Mouse (Mus musculus): ENCODE data around the gene Uvrag. TPM values are rescaled to one million over a fixed set of nuclear protein-coding genes. Genes with fewer than 3 reads are reported as not detected.

Uvrag gene
- total and polyA plus RNA-seq, 3 experiments: 15.0 to 19.5 TPM; not detected in 1

DNA sequence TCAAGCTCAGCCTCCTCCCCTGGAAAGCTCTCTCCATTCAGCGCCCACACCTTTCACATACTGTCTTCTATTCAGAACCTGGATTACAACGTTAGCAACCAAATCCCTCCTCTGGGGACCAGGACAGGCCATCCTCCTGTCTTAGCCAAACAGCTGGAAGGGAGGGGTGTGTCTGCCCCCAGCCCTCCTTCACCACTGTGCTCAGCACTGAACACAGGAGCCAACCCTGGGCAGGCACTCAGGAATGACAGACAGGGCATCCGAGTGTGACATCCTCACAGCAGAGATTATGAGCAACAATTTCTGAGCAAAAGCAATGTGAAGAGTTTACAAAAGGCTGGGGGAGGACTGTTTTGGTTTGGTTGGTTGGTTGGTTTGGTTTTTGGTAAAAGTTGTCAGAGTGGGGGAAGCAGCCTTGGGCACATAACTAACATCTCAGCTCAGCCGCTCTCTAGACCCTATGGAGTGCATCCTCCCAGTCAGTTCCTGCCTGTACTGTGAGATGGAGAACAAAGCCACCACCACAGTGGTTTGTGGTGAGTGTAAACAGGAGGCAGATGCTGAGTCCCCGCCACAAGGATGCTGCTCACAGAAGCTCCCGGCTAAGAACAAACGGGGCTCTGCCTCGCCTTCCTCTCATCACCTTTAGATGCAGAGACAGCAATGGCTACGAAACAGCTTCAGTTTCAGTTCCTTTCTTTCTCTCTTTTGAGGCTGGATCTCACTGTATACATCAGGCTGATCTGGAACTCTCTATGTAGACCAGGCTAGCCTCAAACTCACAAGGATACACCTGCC is 54.1 kb downstream of the Uvrag start:
- H3K27me3 ChIP-seq (ENCODE audit: control insufficient read depth in 1 of 2, insufficient read depth in 2 of 2, low read length in 2 of 2): no peaks in the 10 kb centered on the region
- H3K4me1 ChIP-seq (ENCODE audit: control insufficient read depth in 1 of 2, insufficient read depth in 2 of 2, low read length in 2 of 2): no peaks in the 10 kb centered on the region
- no peak overlapping the region for H3K4me3 ChIP-seq (ENCODE audit: control insufficient read depth in 1 of 2, insufficient read depth in 1 of 2, low read depth in 2 of 2, low read length in 2 of 2)
- H3K9ac ChIP-seq (ENCODE audit: control insufficient read depth, low read depth, low read length, poor library complexity, severe bottlenecking): no peak overlapping the region
- no peak for TF ChIP-seq MYB (IDR thresholded peaks at IDR 0.05; ENCODE audit: low read depth, low read length)
- no peak for TF ChIP-seq SIN3A (IDR thresholded peaks at IDR 0.05; ENCODE audit: low read length)
- TF ChIP-seq BHLHE40 (IDR thresholded peaks at IDR 0.05; ENCODE audit: borderline replicate concordance, low read depth, low read length): no peak
- TF ChIP-seq POLR2AphosphoS5 (IDR thresholded peaks at IDR 0.05; ENCODE audit: borderline replicate concordance, low read depth, low read length): no peak
- no peak for TF ChIP-seq MYC (IDR thresholded peaks at IDR 0.05; ENCODE audit: low read depth, low read length)
- no peak for TF ChIP-seq ZC3H11A (IDR thresholded peaks at IDR 0.05; ENCODE audit: low read depth, low read length)
- no peak for TF ChIP-seq MAZ (IDR thresholded peaks at IDR 0.05; ENCODE audit: low read depth, low read length)
- no peak for TF ChIP-seq RCOR1 (IDR thresholded peaks at IDR 0.05; ENCODE audit: low read depth, low read length)
- no peak for TF ChIP-seq MXI1 (IDR thresholded peaks at IDR 0.05; ENCODE audit: low read depth, low read length)
- no peak overlapping the region for H3K27ac ChIP-seq (ENCODE audit: control insufficient read depth, low read depth, low read length)
- DNase-seq (ENCODE audit: low read depth, low spot score): no peak
- peaks cover 0 to 1% of the 10 kb centered on the region in 2 experiments; a peak in 1 of 4 replicates for H3K36me3 ChIP-seq (ENCODE audit: control insufficient read depth in 1 of 2, insufficient read depth in 2 of 2, low read length in 2 of 2)
- H3K9me3 ChIP-seq (replicated peaks; ENCODE audit: insufficient read depth, low read length): no peaks in the 10 kb centered on the region
- no peaks in the 10 kb centered on the region for H3K79me2 ChIP-seq (ENCODE audit: control insufficient read depth, insufficient read depth, low read length, poor library complexity)

DNA sequence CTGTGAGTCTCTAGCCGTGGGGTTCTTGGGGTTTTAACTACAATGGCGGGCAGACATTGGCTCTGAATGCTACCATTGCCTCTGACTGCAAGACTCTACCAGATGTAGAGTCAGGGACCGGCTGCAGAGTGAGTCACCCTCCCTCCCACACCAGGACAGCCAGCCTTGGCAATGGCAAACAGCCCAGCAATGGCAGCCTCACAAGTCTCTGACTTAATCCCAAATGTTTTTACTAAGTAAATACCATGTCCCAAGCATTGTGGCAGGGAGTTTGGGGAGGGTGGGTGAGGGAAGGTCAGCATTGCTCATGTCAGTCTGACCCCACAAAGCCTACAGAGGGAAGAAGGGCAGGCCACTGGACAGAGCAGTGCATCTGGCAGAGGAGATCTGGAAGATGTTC is 55.7 kb downstream of the Uvrag start:
- no peak overlapping the region for H3K9ac ChIP-seq (ENCODE audit: control insufficient read depth, low read depth, low read length, poor library complexity, severe bottlenecking)
- no peak for DNase-seq (ENCODE audit: low read depth, low spot score)
- H3K4me3 ChIP-seq (ENCODE audit: control insufficient read depth in 1 of 2, insufficient read depth in 1 of 2, low read depth in 2 of 2, low read length in 2 of 2): no peak overlapping the region
- H3K4me1 ChIP-seq (ENCODE audit: control insufficient read depth in 1 of 2, insufficient read depth in 2 of 2, low read length in 2 of 2): no peaks in the 10 kb centered on the region
- H3K36me3 ChIP-seq (ENCODE audit: control insufficient read depth in 1 of 2, insufficient read depth in 2 of 2, low read length in 2 of 2): peaks cover 0 to 1% of the 10 kb centered on the region in 2 experiments; a peak in 1 of 4 replicates
- H3K27ac ChIP-seq (ENCODE audit: control insufficient read depth, low read depth, low read length): no peak overlapping the region
- no peaks in the 10 kb centered on the region for H3K79me2 ChIP-seq (ENCODE audit: control insufficient read depth, insufficient read depth, low read length, poor library complexity)
- TF ChIP-seq MYB (IDR thresholded peaks at IDR 0.05; ENCODE audit: low read depth, low read length) (no peak), RAD21 (IDR thresholded peaks at IDR 0.05; ENCODE audit: low read depth, low read length) (no peak), GATA1 (IDR thresholded peaks at IDR 0.05; ENCODE audit: low read depth, low read length) (no peak), SIN3A (IDR thresholded peaks at IDR 0.05; ENCODE audit: low read length) (no peak), KAT2A (conservative IDR thresholded peaks at IDR 0.05; ENCODE audit: low read depth, low read length) (no peak), CTCF (IDR thresholded peaks at IDR 0.05 in 2 of 3, conservative IDR thresholded peaks at IDR 0.05 in 1 of 3; ENCODE audit: control insufficient read depth in 1 of 3, insufficient read depth in 1 of 3, low read depth in 2 of 3, low read length in 3 of 3, poor library complexity in 1 of 3, severe bottlenecking in 1 of 3) (no peak), TBP (IDR thresholded peaks at IDR 0.05; ENCODE audit: low read depth, low read length) (no peak), USF1 (IDR thresholded peaks at IDR 0.05; ENCODE audit: low read depth, low read length) (no peak), TAL1 (IDR thresholded peaks at IDR 0.05; ENCODE audit: low read length) (no peak), POLR2AphosphoS2 (IDR thresholded peaks at IDR 0.05; ENCODE audit: low read length) (no peak), NELFE (IDR thresholded peaks at IDR 0.05; ENCODE audit: low read depth, low read length) (no peak)
- no peaks in the 10 kb centered on the region for H3K27me3 ChIP-seq (ENCODE audit: control insufficient read depth in 1 of 2, insufficient read depth in 2 of 2, low read length in 2 of 2)
- H3K9me3 ChIP-seq (replicated peaks; ENCODE audit: insufficient read depth, low read length): no peaks in the 10 kb centered on the region
